Mouse (Mus musculus): ENCODE results near the gene B3glct. TPM values are rescaled to one million over a fixed set of nuclear protein-coding genes. Genes with fewer than 3 reads are reported as not detected.

B3glct gene
- polyA plus RNA-seq, 1 experiment from 2014 or later: 11.4 TPM

DNA sequence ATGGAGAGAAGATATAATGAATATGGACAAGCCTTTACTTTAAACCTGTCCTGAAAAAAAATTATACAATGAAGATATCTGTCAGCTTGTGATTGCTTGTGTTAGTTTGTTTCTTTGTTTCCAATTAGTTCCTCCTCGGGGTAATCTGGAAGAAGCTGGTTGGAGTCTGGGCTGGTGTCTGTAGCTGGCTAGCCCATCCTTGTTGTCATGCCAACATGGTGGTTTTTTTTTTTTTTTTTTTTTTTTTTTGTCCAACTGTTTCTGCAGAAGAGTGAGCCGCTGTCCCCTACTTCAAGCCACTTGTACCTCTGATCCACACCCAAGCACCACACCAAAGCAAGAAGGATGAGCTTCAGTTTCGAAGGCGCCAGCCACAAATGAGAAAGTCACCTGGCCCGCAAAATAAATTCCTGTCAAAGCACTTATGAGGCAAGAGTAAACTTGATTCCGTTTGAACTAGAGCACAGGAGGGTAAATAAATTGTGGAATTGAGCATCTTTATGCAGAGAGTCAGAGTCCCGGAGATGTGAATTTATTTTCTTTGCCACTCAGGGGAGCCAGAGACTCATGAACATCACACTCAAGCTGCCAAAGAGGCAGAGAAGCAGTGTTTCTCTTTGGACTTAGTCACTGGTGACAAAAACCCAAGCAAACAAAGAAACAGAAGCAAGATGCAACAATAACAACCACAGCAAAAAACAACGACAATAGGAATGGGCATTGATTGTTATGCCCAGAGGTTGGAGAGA, 30.5 kb upstream of the B3glct start:
- H3K9ac ChIP-seq (ENCODE audit: low read depth, low read length): no peak overlapping the region
- no peaks in the 10 kb centered on the region for H3K36me3 ChIP-seq (ENCODE audit: control insufficient read depth, insufficient read depth, low read length)
- ATAC-seq: no peak
- no peak overlapping the region for H3K27ac ChIP-seq (ENCODE audit: low read length)
- H3K4me3 ChIP-seq (ENCODE audit: low read length): no peak overlapping the region
- no peaks in the 10 kb centered on the region for H3K9me3 ChIP-seq (ENCODE audit: control insufficient read depth, low read length)
- H3K27me3 ChIP-seq (replicated peaks; ENCODE audit: control insufficient read depth, insufficient read depth, low read length): no peaks in the 10 kb centered on the region
- H3K4me2 ChIP-seq (ENCODE audit: low read depth, low read length): no peak overlapping the region
- H3K4me1 ChIP-seq (ENCODE audit: control insufficient read depth, insufficient read depth, low read length): peaks cover 11% of the 10 kb centered on the region
- WGBS: 67% methylated on average over 8 of the region's 8 CpGs

DNA sequence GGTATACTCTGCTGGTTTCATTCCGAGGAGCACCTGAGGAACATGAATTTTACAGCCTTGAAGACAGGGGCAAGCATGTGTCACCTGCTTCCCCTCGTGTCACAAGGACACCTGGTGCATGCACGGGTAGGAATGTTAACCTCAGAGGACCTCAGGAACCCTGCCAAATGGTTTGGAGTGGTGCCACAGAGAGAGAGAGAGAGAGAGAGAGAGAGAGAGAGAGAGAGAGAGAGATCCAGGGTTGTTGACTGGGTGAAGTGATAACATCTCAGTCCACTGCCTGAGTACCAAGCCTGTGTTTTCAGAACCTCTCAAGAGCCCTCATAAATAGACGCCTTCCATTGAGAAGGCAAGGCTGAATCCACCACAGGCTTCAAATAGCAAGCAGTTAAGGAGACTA, 29.8 kb upstream of the B3glct start:
- no peak for ATAC-seq
- WGBS: 43% methylated on average over 4 of the region's 4 CpGs
- H3K36me3 ChIP-seq (ENCODE audit: control insufficient read depth, insufficient read depth, low read length): no peaks in the 10 kb centered on the region

DNA sequence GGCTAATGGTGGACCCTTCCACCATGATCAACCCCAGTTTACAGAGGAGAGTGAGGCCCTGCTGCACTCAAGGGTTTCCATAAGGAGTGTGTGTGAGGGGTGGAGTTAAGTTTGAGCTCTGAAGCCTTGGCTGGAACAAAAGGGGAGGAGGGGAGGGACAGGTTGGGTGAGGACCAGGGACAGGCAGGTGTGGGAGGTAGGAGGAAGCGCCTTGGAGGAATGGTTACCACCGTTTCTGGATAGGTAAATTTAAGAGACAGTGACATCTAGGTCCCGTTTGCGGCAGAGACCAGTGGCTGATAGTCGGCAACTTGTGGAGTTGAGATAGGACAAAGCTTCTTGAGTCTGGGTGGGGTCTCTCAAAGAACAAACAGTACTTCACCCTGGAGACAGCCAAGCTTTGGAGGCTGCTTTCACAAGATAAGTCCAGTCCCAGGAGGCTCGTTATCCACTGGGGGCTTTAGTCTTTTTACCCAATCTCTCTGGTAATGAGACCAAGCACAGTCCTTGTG, 29.1 kb upstream of the B3glct start:
- Histone ChIP-seq H3K9me3 (ENCODE audit: control insufficient read depth, low read length) (no peaks in the 10 kb centered on the region), H3K9ac (ENCODE audit: low read depth, low read length) (no peak overlapping the region), H3K27me3 (replicated peaks; ENCODE audit: control insufficient read depth, insufficient read depth, low read length) (no peaks in the 10 kb centered on the region), H3K27ac (ENCODE audit: low read length) (peak overlapping the region; percentile 68), H3K4me1 (ENCODE audit: control insufficient read depth, insufficient read depth, low read length) (peaks cover 11% of the 10 kb centered on the region), H3K4me3 (ENCODE audit: low read length) (no peak overlapping the region), H3K36me3 (ENCODE audit: control insufficient read depth, insufficient read depth, low read length) (no peaks in the 10 kb centered on the region), H3K4me2 (ENCODE audit: low read depth, low read length) (peak overlapping the region; percentile 11; the same call in 1 of the 2 replicates)
- ATAC-seq: peak; percentile 59
- WGBS: 56% methylated on average over 6 of the region's 6 CpGs

More for the DNA sequence above, 29.8 kb upstream of the B3glct start:
- no peak overlapping the region for H3K4me2 ChIP-seq (ENCODE audit: low read depth, low read length)
- H3K9ac ChIP-seq (ENCODE audit: low read depth, low read length): no peak overlapping the region
- no peaks in the 10 kb centered on the region for H3K27me3 ChIP-seq (replicated peaks; ENCODE audit: control insufficient read depth, insufficient read depth, low read length)
- no peaks in the 10 kb centered on the region for H3K9me3 ChIP-seq (ENCODE audit: control insufficient read depth, low read length)
- no peak overlapping the region for H3K4me3 ChIP-seq (ENCODE audit: low read length)
- H3K4me1 ChIP-seq (ENCODE audit: control insufficient read depth, insufficient read depth, low read length): peaks cover 11% of the 10 kb centered on the region
- H3K27ac ChIP-seq (ENCODE audit: low read length): no peak overlapping the region

DNA sequence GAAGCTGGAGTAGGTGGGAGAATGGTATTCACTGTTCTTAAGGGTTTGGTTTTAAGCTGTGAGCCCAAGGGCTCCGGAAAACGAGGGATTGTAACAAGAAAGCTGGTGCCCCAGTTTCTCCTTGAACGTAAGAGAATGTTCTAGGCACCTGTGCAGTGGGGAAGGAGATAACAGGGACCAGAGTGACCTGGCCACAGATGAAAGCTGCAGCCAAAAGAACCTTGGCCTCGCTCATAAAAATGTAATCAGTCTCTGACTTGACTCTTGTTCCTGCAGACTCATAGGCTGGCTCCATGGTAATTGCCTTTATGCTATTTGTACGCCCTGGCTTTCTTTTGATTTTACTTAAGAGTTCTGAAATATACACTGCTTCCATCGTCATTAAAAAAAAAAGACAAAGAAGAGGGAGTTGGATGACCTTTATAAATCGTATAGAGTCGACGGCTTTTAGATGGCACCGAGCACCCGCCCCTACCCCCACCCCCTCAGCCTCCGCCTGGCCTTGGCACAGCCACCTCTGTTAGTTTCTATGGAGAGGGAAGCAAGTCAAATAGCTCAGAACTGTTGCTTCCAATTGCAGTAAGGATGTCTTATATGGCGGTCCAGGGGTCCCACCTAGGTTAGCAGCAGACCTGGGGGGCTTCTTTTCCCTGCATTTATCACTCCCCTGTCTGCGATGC, 28.4 kb upstream of the B3glct start:
- H3K27ac ChIP-seq (ENCODE audit: low read length): peak overlapping the region; percentile 68
- no peaks in the 10 kb centered on the region for H3K36me3 ChIP-seq (ENCODE audit: control insufficient read depth, insufficient read depth, low read length)
- no peaks in the 10 kb centered on the region for H3K9me3 ChIP-seq (ENCODE audit: control insufficient read depth, low read length)
- WGBS: 58% methylated on average over 14 of the region's 14 CpGs
- H3K4me3 ChIP-seq (ENCODE audit: low read length): no peak overlapping the region
- peak overlapping the region; percentile 11; the same call in 1 of the 2 replicates for H3K4me2 ChIP-seq (ENCODE audit: low read depth, low read length)
- peak; percentile 90 for ATAC-seq
- no peaks in the 10 kb centered on the region for H3K27me3 ChIP-seq (replicated peaks; ENCODE audit: control insufficient read depth, insufficient read depth, low read length)
- peaks cover 11% of the 10 kb centered on the region for H3K4me1 ChIP-seq (ENCODE audit: control insufficient read depth, insufficient read depth, low read length)
- H3K9ac ChIP-seq (ENCODE audit: low read depth, low read length): 0 out of 2 replicates have a peak overlapping the region, but pooled peaks have one; percentile 24

DNA sequence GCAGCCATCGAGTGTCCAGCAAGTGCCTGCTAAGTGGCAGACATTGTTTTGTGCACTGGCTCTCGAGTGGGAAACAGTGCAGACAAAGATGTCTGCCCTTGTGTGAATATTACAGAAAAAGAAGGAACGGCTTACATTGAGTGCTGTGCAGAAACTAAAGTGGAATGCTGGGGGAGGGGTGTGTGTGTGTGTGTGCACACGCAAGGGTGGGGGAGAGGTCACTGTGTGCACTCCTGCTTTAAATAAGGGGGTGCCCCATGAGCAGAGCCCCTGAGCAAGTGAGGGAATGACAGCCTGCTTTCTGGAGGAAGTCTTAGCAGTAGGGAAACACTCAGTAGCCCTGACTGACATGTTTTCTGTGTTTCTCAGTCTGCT, 27.9 kb upstream of the B3glct start:
- no peaks in the 10 kb centered on the region for H3K27me3 ChIP-seq (replicated peaks; ENCODE audit: control insufficient read depth, insufficient read depth, low read length)
- no peaks in the 10 kb centered on the region for H3K36me3 ChIP-seq (ENCODE audit: control insufficient read depth, insufficient read depth, low read length)
- peak; percentile 20 for ATAC-seq
- no peak overlapping the region for H3K4me3 ChIP-seq (ENCODE audit: low read length)
- peak overlapping the region; percentile 54 for H3K27ac ChIP-seq (ENCODE audit: low read length)
- no peaks in the 10 kb centered on the region for H3K9me3 ChIP-seq (ENCODE audit: control insufficient read depth, low read length)
- peaks cover 11% of the 10 kb centered on the region for H3K4me1 ChIP-seq (ENCODE audit: control insufficient read depth, insufficient read depth, low read length)
- peak overlapping the region; percentile 10; the same call in 1 of the 2 replicates for H3K4me2 ChIP-seq (ENCODE audit: low read depth, low read length)
- WGBS: 45% methylated on average over 4 of the region's 4 CpGs
- H3K9ac ChIP-seq (ENCODE audit: low read depth, low read length): 0 out of 2 replicates have a peak overlapping the region, but pooled peaks have one; percentile 24

DNA sequence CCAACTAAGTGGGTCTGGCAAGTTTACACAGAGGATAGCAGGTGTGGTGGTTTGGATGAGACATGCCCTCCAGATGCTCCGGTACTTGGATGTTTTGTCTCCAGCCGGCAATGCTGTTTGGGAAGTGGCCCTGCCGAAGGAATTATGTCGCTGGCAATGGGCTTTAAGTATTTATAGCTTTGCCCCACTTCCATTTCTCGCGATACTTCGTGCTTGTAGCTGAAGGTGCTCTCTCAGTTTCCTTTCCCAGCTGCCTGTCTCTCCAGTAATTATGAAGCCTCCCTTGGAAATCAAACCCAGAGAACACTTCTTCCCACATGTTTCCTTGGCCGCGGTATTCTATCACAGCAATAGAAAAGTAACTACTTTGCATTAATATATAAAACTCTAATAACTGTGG, 22.4 kb upstream of the B3glct start:
- Histone ChIP-seq H3K9ac (ENCODE audit: low read depth, low read length) (no peak overlapping the region), H3K4me3 (ENCODE audit: low read length) (no peak overlapping the region), H3K9me3 (ENCODE audit: control insufficient read depth, low read length) (no peaks in the 10 kb centered on the region), H3K4me1 (ENCODE audit: control insufficient read depth, insufficient read depth, low read length) (no peaks in the 10 kb centered on the region), H3K27ac (ENCODE audit: low read length) (no peak overlapping the region), H3K36me3 (ENCODE audit: control insufficient read depth, insufficient read depth, low read length) (no peaks in the 10 kb centered on the region), H3K4me2 (ENCODE audit: low read depth, low read length) (no peak overlapping the region), H3K27me3 (replicated peaks; ENCODE audit: control insufficient read depth, insufficient read depth, low read length) (no peaks in the 10 kb centered on the region)
- 80% methylated on average over 9 of the region's 9 CpGs for WGBS
- ATAC-seq: no peak

DNA sequence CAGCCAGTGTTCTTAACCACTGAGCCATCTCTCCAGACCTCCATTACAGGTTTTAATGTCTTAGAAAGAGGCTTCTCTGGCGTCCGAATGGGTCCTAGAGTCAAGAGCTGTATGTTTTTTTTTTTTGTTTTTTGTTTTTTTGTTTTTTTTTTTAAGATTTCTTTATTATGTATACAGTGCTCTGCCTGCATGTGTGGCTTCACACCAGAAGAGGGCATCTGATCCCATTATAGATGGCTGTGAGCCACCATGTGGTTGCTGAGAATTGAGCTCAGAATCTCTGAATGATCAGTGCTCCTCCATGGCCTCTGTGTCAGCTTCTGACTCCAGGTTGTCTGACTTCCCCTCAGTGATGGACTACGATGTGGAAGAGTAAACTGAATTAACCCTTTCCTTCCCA, 20.0 kb upstream of the B3glct start:
- no peak overlapping the region for H3K4me2 ChIP-seq (ENCODE audit: low read depth, low read length)
- ATAC-seq: no peak
- H3K9ac ChIP-seq (ENCODE audit: low read depth, low read length): no peak overlapping the region
- H3K4me1 ChIP-seq (ENCODE audit: control insufficient read depth, insufficient read depth, low read length): no peaks in the 10 kb centered on the region
- 52% methylated on average over 3 of the region's 3 CpGs for WGBS
- no peak overlapping the region for H3K27ac ChIP-seq (ENCODE audit: low read length)
- no peak overlapping the region for H3K4me3 ChIP-seq (ENCODE audit: low read length)
- H3K27me3 ChIP-seq (replicated peaks; ENCODE audit: control insufficient read depth, insufficient read depth, low read length): no peaks in the 10 kb centered on the region
- no peaks in the 10 kb centered on the region for H3K9me3 ChIP-seq (ENCODE audit: control insufficient read depth, low read length)
- H3K36me3 ChIP-seq (ENCODE audit: control insufficient read depth, insufficient read depth, low read length): no peaks in the 10 kb centered on the region

DNA sequence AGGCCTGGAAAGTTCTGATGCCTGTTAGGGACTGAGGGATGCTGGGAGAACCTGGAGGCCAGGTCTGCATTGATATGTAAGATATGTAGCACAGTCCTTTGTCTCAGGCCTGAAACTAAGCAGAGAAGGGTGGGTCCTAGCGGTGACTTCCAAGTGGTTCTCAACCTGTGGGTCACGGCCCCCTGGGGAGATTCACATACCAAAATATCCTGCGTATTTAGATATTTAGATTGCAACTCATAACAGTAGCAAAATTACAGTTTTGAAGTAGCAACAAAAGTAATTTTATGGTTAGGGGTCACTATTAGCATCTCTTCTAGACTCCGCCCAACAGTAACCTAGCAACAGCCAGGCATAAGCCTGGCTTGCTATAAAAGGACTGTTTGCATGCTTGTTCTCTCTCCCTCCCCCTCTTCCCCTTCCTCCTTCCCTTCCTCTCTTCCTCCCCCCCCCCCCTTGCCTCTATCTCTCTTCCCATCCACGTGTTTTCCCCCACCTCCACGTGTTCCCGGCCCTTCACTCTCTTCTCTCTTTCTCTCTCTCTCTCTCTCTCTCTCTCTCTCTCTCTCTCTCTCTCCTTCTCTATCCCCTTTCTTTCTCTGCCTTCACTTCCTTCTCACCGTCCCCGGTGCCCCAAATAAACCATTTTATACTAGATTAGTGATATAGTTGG, 19.2 kb upstream of the B3glct start:
- no peak for ATAC-seq
- WGBS: 59% methylated on average over 9 of the region's 9 CpGs
- Histone ChIP-seq H3K36me3 (ENCODE audit: control insufficient read depth, insufficient read depth, low read length) (no peaks in the 10 kb centered on the region), H3K27me3 (replicated peaks; ENCODE audit: control insufficient read depth, insufficient read depth, low read length) (no peaks in the 10 kb centered on the region), H3K9ac (ENCODE audit: low read depth, low read length) (no peak overlapping the region), H3K4me3 (ENCODE audit: low read length) (no peak overlapping the region), H3K27ac (ENCODE audit: low read length) (no peak overlapping the region), H3K9me3 (ENCODE audit: control insufficient read depth, low read length) (no peaks in the 10 kb centered on the region), H3K4me1 (ENCODE audit: control insufficient read depth, insufficient read depth, low read length) (no peaks in the 10 kb centered on the region), H3K4me2 (ENCODE audit: low read depth, low read length) (no peak overlapping the region)

DNA sequence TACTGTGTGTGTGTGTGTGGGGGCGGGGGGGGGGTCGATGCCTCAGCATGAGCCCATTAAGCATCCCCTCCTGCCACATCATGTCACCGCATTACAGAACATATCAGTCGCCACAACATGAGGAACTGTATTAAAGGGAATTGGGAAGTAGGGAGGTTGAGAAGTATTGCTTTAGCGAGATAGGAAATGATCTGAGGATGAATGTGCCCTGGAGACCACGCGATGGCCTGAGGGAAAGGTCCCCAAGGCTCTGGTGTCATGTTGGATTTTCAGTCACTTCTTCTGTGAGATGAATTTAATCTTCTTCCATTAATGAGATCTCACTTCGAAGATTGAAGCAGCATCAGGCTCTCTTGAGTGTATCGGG, 18.6 kb upstream of the B3glct start:
- Histone ChIP-seq H3K36me3 (ENCODE audit: control insufficient read depth, insufficient read depth, low read length) (no peaks in the 10 kb centered on the region), H3K4me3 (ENCODE audit: low read length) (no peak overlapping the region), H3K27ac (ENCODE audit: low read length) (no peak overlapping the region), H3K9me3 (ENCODE audit: control insufficient read depth, low read length) (no peaks in the 10 kb centered on the region), H3K4me1 (ENCODE audit: control insufficient read depth, insufficient read depth, low read length) (no peaks in the 10 kb centered on the region), H3K9ac (ENCODE audit: low read depth, low read length) (no peak overlapping the region), H3K4me2 (ENCODE audit: low read depth, low read length) (no peak overlapping the region), H3K27me3 (replicated peaks; ENCODE audit: control insufficient read depth, insufficient read depth, low read length) (no peaks in the 10 kb centered on the region)
- ATAC-seq: no peak
- 64% methylated on average over 9 of the region's 9 CpGs for WGBS

Data from intestine, embryonic 16.5 days (tissue).